Mouse (Mus musculus) limb, embryonic 11.5 days (tissue): ENCODE results near the gene Pcgf5. TPM values are rescaled to one million over a fixed set of nuclear protein-coding genes. Genes with fewer than 3 reads are reported as not detected.

ENCODE experiments used
- ATAC-seq: fragments of 200-750 bp; cut with Nextera tagmentation; 2 replicates; pipeline ENCODE4 v1.8.0; 2017; ENCODE audit warnings: low read depth; ENCODE audit not compliant: insufficient number of reproducible peaks, low FRiP score, low TSS enrichment
- DNase-seq: peaks from one replicate; pipeline ENCODE4 v3.0.0-alpha.2; 2015; ENCODE audit warnings: low spot score
- H3K27ac ChIP-seq: fragments of 300-500 bp; sonication (generic); replicated peaks from 2 replicates; pipeline ENCODE4 v1.5.1; 2014; ENCODE audit warnings: low read depth, mild to moderate bottlenecking, low read length
- H3K27me3 ChIP-seq: fragments of 300-500 bp; sonication (generic); 2 replicates; pipeline ENCODE4 v1.6.1; 2014; ENCODE audit warnings: mild to moderate bottlenecking, low read length, mixed read lengths; ENCODE audit not compliant: control insufficient read depth, insufficient read depth
- H3K36me3 ChIP-seq: fragments of 300-500 bp; sonication (generic); 2 replicates; pipeline ENCODE4 v1.6.1; 2014; ENCODE audit warnings: mild to moderate bottlenecking, low read length, moderate library complexity, mixed read lengths; ENCODE audit not compliant: control insufficient read depth, insufficient read depth
- H3K4me1 ChIP-seq: fragments of 300-500 bp; sonication (generic); 2 replicates; pipeline ENCODE4 v1.6.1; 2014; ENCODE audit warnings: low read length, mixed read lengths; ENCODE audit not compliant: control insufficient read depth, insufficient read depth
- H3K4me2 ChIP-seq: fragments of 300-500 bp; sonication (generic); 2 replicates; pipeline ENCODE4 v1.6.1; 2014; ENCODE audit warnings: low read depth, mild to moderate bottlenecking, moderate library complexity; ENCODE audit not compliant: severe bottlenecking
- H3K4me3 ChIP-seq: fragments of 300-500 bp; sonication (generic); 2 replicates; pipeline ENCODE4 v1.5.1; 2014; ENCODE audit warnings: low read depth, low read length
- H3K9ac ChIP-seq: fragments of 300-500 bp; sonication (generic); 2 replicates; pipeline ENCODE4 v1.6.1; 2014; ENCODE audit warnings: mild to moderate bottlenecking, low read length
- H3K9me3 ChIP-seq: fragments of 300-500 bp; sonication (generic); 2 replicates; pipeline ENCODE4 v1.6.1; 2016; ENCODE audit warnings: low read length; ENCODE audit not compliant: control insufficient read depth
- WGBS: fragments of 180-500 bp; shearing (Covaris S2); extraction: QIAGEN DNeasy Blood & Tissue Kit; methylation state at CpG from one replicate; pipeline ENCODE4 v1.1.7; 2014; 5-methylcytosine and 5-hydroxymethylcytosine counted together
- polyA plus RNA-seq: library from polyadenylated mRNA; unstranded; fragments of >200 nt; fragmentation: Nextera tagmentation; extraction: Ambion mirVana; gene quantifications from 2 replicates; pipeline ENCODE4 v1.2.1, GENCODE M21; 2014

Gene Pcgf5
- polyA plus RNA-seq, 1 experiment from 2014 or later = 3.9 TPM

DNA sequence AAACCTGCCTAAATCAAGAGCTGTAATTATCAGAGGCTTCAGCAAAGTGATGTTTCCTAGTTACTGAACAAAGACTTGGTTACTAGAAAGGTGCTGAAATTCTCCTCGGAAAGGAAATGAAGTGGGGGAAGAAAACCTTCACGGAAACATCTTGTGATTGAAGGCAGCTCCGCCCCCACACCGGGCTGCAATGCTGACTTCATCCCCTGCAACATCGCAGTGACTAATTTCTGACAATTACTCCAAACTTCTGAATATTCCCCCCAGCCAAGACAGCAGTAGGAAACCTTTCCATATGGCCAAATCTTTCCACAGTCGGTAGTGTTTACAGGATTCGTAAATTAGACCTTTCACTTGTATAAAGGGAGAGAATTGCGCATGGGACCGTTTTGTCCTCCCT lies 129.0 kb downstream of the Pcgf5 start:
- Histone ChIP-seq H3K27me3 (no peaks in the 10 kb centered on the region), H3K36me3 (no peaks in the 10 kb centered on the region), H3K9me3 (no peaks in the 10 kb centered on the region), H3K4me2 (no peak overlapping the region), H3K4me3 (no peak overlapping the region), H3K27ac (no peak overlapping the region), H3K9ac (no peak overlapping the region), H3K4me1 (no peaks in the 10 kb centered on the region)
- no peak for ATAC-seq
- no peak for DNase-seq
- 53% methylated on average over 9 of the region's 9 CpGs for WGBS

DNA sequence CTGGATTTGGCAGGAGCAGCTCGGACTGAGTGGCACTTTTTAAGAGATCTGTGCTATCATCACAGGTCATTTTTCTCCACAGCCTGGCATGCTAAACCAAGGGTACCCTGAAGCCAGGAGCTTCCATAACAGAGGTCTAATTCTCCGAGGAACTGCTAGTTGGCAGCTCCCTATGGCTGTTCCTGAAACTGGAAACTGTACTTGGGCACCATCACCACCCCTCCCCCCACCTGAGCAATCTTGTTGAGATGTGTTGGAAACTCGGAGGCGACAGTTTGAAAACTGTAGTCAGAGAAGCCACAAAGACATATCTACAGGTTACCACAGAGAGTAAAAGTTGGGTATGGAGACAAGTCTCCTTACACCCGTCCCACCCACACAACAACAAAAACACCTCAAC lies 129.6 kb downstream of the Pcgf5 start:
- Histone ChIP-seq H3K27me3 (no peaks in the 10 kb centered on the region), H3K4me3 (no peak overlapping the region), H3K9ac (no peak overlapping the region), H3K36me3 (no peaks in the 10 kb centered on the region), H3K27ac (no peak overlapping the region), H3K9me3 (no peaks in the 10 kb centered on the region), H3K4me2 (no peak overlapping the region), H3K4me1 (no peaks in the 10 kb centered on the region)
- no peak for ATAC-seq
- WGBS = 78% methylated on average over 5 of the region's 5 CpGs
- no peak for DNase-seq

DNA sequence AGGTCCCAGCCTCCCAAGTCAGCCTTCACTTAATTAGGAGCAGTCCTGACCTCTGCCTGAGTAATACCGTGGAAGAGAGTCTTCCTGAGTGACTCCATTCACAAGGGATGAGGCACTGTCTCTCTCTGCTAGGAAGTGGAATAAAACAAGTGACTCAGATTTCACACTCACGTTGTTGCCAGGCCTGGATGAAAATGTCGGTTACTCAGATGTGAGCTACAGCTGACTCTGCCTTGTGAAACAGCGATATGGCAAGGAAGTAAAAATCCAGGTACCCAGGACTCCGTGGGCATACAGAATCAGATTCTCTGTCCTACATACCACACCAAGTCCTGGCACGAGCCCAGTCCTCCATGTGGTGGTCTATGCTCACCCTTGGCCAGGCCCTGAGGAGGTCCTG lies 142.8 kb downstream of the Pcgf5 start:
- 82% methylated on average over 6 of the region's 6 CpGs for WGBS
- Histone ChIP-seq H3K27ac (no peak overlapping the region), H3K27me3 (no peaks in the 10 kb centered on the region), H3K4me2 (no peak overlapping the region), H3K9me3 (no peaks in the 10 kb centered on the region), H3K9ac (no peak overlapping the region), H3K36me3 (no peaks in the 10 kb centered on the region), H3K4me3 (no peak overlapping the region), H3K4me1 (no peaks in the 10 kb centered on the region)
- ATAC-seq (no peak), DNase-seq (no peak)

DNA sequence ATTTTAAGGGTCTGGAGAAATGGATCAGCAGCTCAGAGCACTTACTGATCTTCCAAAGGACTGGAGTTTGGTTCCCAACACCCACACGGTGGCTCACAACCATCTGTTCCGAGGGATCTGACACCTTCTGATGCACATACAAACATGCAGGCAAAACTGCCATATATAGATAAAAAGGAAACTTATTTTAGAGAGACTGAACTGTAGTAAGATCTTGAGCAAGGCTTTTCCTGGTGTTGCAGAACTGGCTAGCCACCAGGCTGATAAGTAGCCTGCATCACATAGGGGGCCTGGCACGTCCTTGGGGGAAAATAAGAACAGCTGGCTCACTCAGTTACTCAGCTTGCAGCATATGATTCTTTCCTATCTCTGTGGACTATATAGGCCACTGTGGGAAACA lies 147.4 kb downstream of the Pcgf5 start:
- 60% methylated on average over 3 of the region's 3 CpGs for WGBS
- H3K4me2 ChIP-seq = no peak overlapping the region
- DNase-seq (no peak), ATAC-seq (no peak)
- H3K4me3 ChIP-seq = no peak overlapping the region
- no peaks in the 10 kb centered on the region for H3K9me3 ChIP-seq
- no peaks in the 10 kb centered on the region for H3K36me3 ChIP-seq
- H3K27ac ChIP-seq = no peak overlapping the region
- H3K9ac ChIP-seq = no peak overlapping the region
- no peaks in the 10 kb centered on the region for H3K4me1 ChIP-seq
- H3K27me3 ChIP-seq = no peaks in the 10 kb centered on the region

DNA sequence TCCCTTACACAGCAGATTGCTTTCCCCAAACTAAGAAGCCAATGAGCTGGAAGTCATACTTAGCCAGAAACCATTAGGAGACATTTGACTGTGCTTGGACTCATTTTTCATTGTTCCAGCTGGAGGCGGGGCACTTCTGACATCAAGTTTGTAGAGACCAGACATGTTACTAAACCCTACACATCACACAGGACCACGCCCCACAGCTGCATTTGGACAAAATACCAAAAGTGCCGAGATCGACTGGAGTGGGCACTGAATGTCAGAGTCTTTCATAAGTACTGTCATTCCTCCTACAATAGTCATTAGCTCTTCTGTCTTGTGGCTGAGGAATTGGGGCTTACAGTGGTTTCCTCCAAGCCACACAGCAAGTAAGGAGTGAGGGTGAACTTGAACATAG lies 148.4 kb downstream of the Pcgf5 start:
- Histone ChIP-seq H3K27ac (no peak overlapping the region), H3K4me2 (no peak overlapping the region), H3K9ac (no peak overlapping the region), H3K9me3 (no peaks in the 10 kb centered on the region), H3K4me3 (no peak overlapping the region), H3K36me3 (no peaks in the 10 kb centered on the region), H3K4me1 (no peaks in the 10 kb centered on the region), H3K27me3 (no peaks in the 10 kb centered on the region)
- DNase-seq = no peak
- WGBS = 89% methylated on average over 4 of the region's 4 CpGs
- no peak for ATAC-seq

DNA sequence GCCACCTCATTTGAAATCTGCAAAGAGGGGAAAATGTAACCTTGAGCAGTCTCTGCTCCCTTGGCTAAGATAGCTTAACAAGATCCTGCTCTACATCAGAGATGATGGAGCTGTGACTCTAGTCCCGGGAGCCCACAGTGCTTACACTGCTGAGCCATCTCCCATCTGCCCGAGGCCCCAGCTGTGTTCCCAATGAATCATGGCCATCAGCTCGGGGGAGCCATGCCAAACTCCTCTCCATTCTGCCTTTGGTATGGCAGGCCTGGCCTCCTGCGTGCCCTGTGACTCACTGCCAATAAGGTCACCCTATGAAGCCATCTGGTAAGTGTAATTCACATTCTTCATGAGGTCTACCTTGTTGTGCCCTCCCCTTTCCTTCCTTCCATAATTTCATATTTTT lies 149.0 kb downstream of the Pcgf5 start:
- Histone ChIP-seq H3K4me3 (no peak overlapping the region), H3K4me1 (no peaks in the 10 kb centered on the region), H3K36me3 (no peaks in the 10 kb centered on the region), H3K9me3 (no peaks in the 10 kb centered on the region), H3K27me3 (no peaks in the 10 kb centered on the region), H3K27ac (no peak overlapping the region), H3K9ac (no peak overlapping the region), H3K4me2 (no peak overlapping the region)
- ATAC-seq (no peak), DNase-seq (no peak)
- 76% methylated on average over 4 of the region's 4 CpGs for WGBS

DNA sequence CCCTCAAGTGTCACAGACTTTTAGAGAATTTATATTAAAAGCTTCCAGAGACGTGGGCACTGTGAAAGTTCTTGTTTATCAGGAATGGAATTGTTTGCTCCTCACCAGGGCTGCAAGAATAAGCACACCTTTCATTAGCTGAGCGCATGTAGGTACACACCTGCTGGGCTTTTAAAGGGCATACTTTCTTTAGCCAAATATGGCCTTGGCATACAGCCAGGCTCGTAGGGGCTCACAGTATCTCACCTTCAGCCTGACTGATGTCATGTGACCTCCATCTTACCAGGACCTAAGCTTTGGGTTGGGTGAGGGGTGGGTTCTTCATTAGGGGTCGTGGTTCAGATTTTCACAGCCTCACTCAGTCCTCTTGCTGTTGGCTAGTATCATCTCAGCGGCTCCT lies 149.6 kb downstream of the Pcgf5 start:
- ATAC-seq (no peak), DNase-seq (no peak)
- H3K4me2 ChIP-seq = no peak overlapping the region
- H3K9me3 ChIP-seq = no peaks in the 10 kb centered on the region
- H3K36me3 ChIP-seq = no peaks in the 10 kb centered on the region
- no peak overlapping the region for H3K9ac ChIP-seq
- H3K4me1 ChIP-seq = no peaks in the 10 kb centered on the region
- no peak overlapping the region for H3K27ac ChIP-seq
- no peaks in the 10 kb centered on the region for H3K27me3 ChIP-seq
- WGBS = 79% methylated on average over 5 of the region's 5 CpGs
- H3K4me3 ChIP-seq = no peak overlapping the region

DNA sequence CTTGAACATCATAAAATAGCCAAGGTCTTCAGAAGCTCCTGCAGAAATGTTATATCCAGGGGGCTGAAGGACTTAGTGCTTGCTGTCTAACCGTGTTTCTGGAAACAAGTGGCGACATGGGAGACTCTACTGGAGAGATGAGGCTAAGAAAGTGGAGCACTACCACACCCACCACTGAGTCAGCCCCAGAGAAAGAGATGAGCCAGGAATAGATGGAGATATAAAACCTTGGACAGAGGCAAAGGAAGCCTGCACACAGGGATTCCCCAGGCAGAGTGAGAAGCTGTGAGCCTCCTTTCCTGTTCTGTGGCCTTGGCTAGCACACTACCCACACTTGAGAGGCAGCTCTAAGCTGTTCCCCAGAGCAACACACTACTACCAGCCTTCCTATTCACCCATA lies 156.6 kb downstream of the Pcgf5 start:
- ATAC-seq (no peak), DNase-seq (peak; percentile 11)
- Histone ChIP-seq H3K4me2 (no peak overlapping the region), H3K4me1 (no peaks in the 10 kb centered on the region), H3K4me3 (no peak overlapping the region), H3K9me3 (no peaks in the 10 kb centered on the region), H3K36me3 (no peaks in the 10 kb centered on the region), H3K9ac (no peak overlapping the region), H3K27ac (no peak overlapping the region), H3K27me3 (no peaks in the 10 kb centered on the region)
- WGBS = 93% methylated on average over 2 of the region's 2 CpGs
